Mouse (Mus musculus): ENCODE results near the gene Trim31. TPM values are rescaled to one million over a fixed set of nuclear protein-coding genes. Genes with fewer than 3 reads are reported as not detected.
A peak's percentile ranks its signal among the peaks of the same experiment; 100 is the strongest.

Trim31 gene
- polyA plus RNA-seq (2015; fragmentation: Nextera tagmentation; extraction: Ambion mirVana), result 9.3 and 11.8 TPM in 2 replicates

DNA sequence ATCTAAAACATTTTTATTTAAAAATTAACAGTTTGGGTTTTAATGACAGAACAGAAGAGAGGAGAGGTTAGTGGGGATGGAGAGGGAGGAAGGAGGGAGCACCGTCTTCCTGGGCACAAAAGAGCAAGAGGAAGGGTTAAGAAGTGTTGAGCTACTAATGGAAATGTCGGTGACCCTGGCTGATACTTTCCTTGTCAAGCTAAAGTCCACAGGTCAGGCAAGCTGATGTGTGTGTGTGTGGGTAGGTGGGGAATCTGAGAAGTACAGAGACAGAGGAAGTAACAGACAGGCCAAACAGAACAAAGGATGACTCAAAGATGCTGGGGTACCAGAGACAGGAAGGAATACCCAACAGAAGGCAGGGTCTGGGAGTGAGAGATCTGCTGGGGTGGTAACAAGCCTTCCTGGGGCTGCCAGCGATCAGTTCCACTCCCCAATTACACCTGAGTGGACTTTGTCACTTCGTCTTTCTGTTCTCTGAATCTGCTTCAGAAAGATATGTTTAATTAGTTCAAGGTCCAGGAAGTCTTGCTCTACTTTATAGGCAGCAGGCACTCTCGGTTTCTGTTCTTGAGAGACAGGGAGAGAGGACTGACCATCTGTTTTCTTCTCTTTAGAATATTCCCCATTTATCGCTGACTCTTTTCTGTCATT lies at the start of gene Trim31:
Gene Trim31 (plus strand): TSS at position 567 of the 654 bp plus-strand sequence.
- no peaks in the 10 kb centered on the region for H3K36me3 ChIP-seq
- no peaks in the 10 kb centered on the region for H3K4me1 ChIP-seq
- WGBS, result 61% methylated on average over 6 of the region's 6 CpGs
- no peak within 1 kb of the TSS for H3K4me3 ChIP-seq (replicated peaks)
- H3K4me2 ChIP-seq, result no peak within 1 kb of the TSS
- no peak within 1 kb of the TSS for H3K9ac ChIP-seq
- H3K27me3 ChIP-seq (replicated peaks), result no peaks in the 10 kb centered on the region
- ATAC-seq (ENCODE audit: insufficient read depth, low FRiP score, low read depth), result peak; percentile 16; the same call in 1 of the 2 replicates
- no peaks in the 10 kb centered on the region for H3K9me3 ChIP-seq
- peak within 1 kb of the TSS; percentile 26; the same call in 1 of the 2 replicates for H3K27ac ChIP-seq

DNA sequence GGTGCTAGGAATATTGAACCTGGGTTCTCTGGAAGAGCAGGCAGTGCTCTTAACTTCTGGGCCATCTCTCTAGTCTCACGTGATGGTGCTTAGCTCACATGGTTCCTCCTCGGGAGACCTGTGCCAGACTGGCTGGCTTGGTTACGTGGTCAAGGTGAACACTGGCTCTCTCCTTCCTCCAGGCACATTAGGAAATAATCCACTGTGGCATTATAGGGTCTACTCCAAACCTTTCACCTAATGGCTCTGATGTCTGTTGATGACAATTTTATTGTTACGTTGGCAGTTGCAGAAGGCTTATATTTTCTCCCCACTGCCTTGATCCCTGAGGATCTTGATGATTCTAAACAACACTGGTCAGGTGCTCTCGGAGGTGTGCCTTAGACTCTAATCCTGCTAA lies 49.0 kb upstream of the Trim31 start:
- ATAC-seq (ENCODE audit: insufficient read depth, low FRiP score, low read depth), result no peak
- H3K27me3 ChIP-seq (replicated peaks), result no peaks in the 10 kb centered on the region
- WGBS, result 70% methylated on average over 5 of the region's 5 CpGs

GRCm38 (mm10) chr17:36849992-36850391 lies 47.9 kb upstream of the Trim31 start:
- no peak overlapping the region for H3K4me3 ChIP-seq (replicated peaks)
- H3K4me2 ChIP-seq, result no peak overlapping the region
- peak; percentile 73 for ATAC-seq (ENCODE audit: insufficient read depth, low FRiP score, low read depth)
- peaks cover 29% of the 10 kb centered on the region for H3K36me3 ChIP-seq
- H3K9ac ChIP-seq, result no peak overlapping the region
- peaks cover 5% of the 10 kb centered on the region; the same call in 1 of the 2 replicates for H3K4me1 ChIP-seq
- 71% methylated on average over 2 of the region's 2 CpGs for WGBS
- no peaks in the 10 kb centered on the region for H3K9me3 ChIP-seq
- H3K27ac ChIP-seq, result no peak overlapping the region
- no peaks in the 10 kb centered on the region for H3K27me3 ChIP-seq (replicated peaks)

More for the DNA sequence above, 49.0 kb upstream of the Trim31 start:
- no peak overlapping the region for H3K27ac ChIP-seq
- no peak overlapping the region for H3K4me2 ChIP-seq
- peaks cover 21% of the 10 kb centered on the region for H3K36me3 ChIP-seq
- H3K4me3 ChIP-seq (replicated peaks), result no peak overlapping the region
- no peak overlapping the region for H3K9ac ChIP-seq
- peaks cover 8% of the 10 kb centered on the region; the same call in 1 of the 2 replicates for H3K4me1 ChIP-seq
- no peaks in the 10 kb centered on the region for H3K9me3 ChIP-seq

DNA sequence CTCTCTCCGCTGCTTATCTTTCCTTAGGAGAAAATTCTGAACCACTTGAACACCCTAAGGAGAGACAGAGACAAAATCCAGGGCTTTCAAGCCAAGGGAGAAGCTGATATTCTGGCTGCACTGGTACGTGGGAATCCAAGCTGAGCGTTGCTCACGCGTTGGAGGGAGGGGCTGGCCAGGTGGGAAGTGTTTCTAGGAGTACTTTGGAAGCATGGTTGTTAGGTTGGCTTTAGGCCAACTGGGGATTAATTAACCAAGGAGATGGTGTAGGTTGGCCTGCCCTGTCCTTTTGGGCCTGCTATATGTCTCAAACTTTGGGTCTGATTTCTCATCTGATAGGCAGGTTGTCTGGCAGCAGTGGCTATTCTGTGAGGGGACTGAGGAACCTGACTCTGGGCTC lies 46.7 kb upstream of the Trim31 start:
- WGBS, result 54% methylated on average over 5 of the region's 5 CpGs
- Histone ChIP-seq H3K36me3 (peaks cover 35% of the 10 kb centered on the region), H3K27me3 (replicated peaks) (no peaks in the 10 kb centered on the region), H3K9me3 (no peaks in the 10 kb centered on the region), H3K9ac (no peak overlapping the region), H3K27ac (no peak overlapping the region), H3K4me3 (replicated peaks) (no peak overlapping the region), H3K4me2 (no peak overlapping the region), H3K4me1 (peaks cover 5% of the 10 kb centered on the region; the same call in 1 of the 2 replicates)
- ATAC-seq (ENCODE audit: insufficient read depth, low FRiP score, low read depth), result peak; percentile 32; the same call in 1 of the 2 replicates

GRCm38 (mm10) chr17:36851627-36852026 lies 46.3 kb upstream of the Trim31 start:
- no peak overlapping the region for H3K27ac ChIP-seq
- H3K4me1 ChIP-seq, result peaks cover 5% of the 10 kb centered on the region; the same call in 1 of the 2 replicates
- peaks cover 39% of the 10 kb centered on the region for H3K36me3 ChIP-seq
- no peak overlapping the region for H3K4me3 ChIP-seq (replicated peaks)
- no peaks in the 10 kb centered on the region for H3K27me3 ChIP-seq (replicated peaks)
- 74% methylated on average over 5 of the region's 5 CpGs for WGBS
- H3K4me2 ChIP-seq, result no peak overlapping the region
- no peak overlapping the region for H3K9ac ChIP-seq
- no peaks in the 10 kb centered on the region for H3K9me3 ChIP-seq
- ATAC-seq (ENCODE audit: insufficient read depth, low FRiP score, low read depth), result no peak; the same call in 1 of the 2 replicates

DNA sequence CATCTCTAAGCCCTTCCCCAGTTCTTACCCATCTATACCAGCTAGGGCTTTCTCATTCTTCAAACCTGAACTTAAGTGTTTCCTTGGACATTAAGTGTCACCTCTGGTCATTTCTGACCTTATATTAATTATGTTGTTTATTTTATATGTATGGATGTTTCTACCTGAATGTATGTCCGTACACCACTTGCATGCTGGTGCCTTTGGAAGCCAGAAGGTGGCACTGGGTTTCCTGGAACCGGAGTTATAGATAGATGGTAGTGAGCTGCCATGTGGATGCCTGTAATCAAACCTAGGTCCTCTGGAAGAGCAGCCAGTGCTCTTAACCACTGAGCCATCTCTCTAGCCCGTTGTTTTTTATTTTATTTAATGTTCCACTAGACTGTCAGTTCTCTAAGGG lies 42.4 kb upstream of the Trim31 start:
- H3K27me3 ChIP-seq (replicated peaks), result no peaks in the 10 kb centered on the region
- peaks cover 5% of the 10 kb centered on the region; the same call in 1 of the 2 replicates for H3K4me1 ChIP-seq
- 90% methylated on average over 3 of the region's 3 CpGs for WGBS
- no peak for ATAC-seq (ENCODE audit: insufficient read depth, low FRiP score, low read depth)
- no peak overlapping the region for H3K9ac ChIP-seq
- no peak overlapping the region for H3K4me2 ChIP-seq
- H3K36me3 ChIP-seq, result peaks cover 53% of the 10 kb centered on the region
- no peak overlapping the region for H3K4me3 ChIP-seq (replicated peaks)
- H3K27ac ChIP-seq, result no peak overlapping the region
- no peaks in the 10 kb centered on the region for H3K9me3 ChIP-seq

DNA sequence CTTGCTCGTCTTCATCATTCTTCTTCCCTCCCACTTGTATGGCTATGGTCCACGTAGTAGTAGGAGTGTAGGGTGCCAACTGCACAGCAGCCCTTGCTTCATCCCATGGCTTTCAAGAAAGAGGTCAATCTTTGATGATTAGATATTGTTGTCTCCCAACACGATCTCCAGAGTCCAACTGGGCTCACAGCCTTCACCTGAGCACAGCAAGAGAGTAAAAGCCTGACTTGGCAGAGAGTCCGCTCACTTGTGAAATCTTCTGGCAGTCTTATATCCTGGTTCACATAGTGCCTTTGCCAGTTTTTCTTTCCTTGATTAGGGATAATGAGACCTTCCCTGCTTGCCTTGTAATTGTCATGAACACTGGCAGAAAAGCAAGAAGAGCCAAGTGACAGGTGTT lies 41.7 kb upstream of the Trim31 start:
- WGBS, result 89% methylated on average over 4 of the region's 4 CpGs
- Histone ChIP-seq H3K4me1 (peaks cover 4% of the 10 kb centered on the region; the same call in 1 of the 2 replicates), H3K27ac (no peak overlapping the region), H3K9ac (no peak overlapping the region), H3K36me3 (peaks cover 47% of the 10 kb centered on the region), H3K4me2 (no peak overlapping the region), H3K9me3 (no peaks in the 10 kb centered on the region), H3K4me3 (replicated peaks) (no peak overlapping the region), H3K27me3 (replicated peaks) (no peaks in the 10 kb centered on the region)
- ATAC-seq (ENCODE audit: insufficient read depth, low FRiP score, low read depth), result no peak

GRCm38 (mm10) chr17:36858181-36858580 lies 39.7 kb upstream of the Trim31 start:
- H3K27ac ChIP-seq, result no peak overlapping the region
- no peak for ATAC-seq (ENCODE audit: insufficient read depth, low FRiP score, low read depth)
- no peaks in the 10 kb centered on the region for H3K4me1 ChIP-seq
- H3K4me2 ChIP-seq, result no peak overlapping the region
- H3K27me3 ChIP-seq (replicated peaks), result no peaks in the 10 kb centered on the region
- no peaks in the 10 kb centered on the region for H3K9me3 ChIP-seq
- 80% methylated on average over 3 of the region's 3 CpGs for WGBS
- H3K9ac ChIP-seq, result no peak overlapping the region
- H3K36me3 ChIP-seq, result peaks cover 38% of the 10 kb centered on the region
- H3K4me3 ChIP-seq (replicated peaks), result no peak overlapping the region

DNA sequence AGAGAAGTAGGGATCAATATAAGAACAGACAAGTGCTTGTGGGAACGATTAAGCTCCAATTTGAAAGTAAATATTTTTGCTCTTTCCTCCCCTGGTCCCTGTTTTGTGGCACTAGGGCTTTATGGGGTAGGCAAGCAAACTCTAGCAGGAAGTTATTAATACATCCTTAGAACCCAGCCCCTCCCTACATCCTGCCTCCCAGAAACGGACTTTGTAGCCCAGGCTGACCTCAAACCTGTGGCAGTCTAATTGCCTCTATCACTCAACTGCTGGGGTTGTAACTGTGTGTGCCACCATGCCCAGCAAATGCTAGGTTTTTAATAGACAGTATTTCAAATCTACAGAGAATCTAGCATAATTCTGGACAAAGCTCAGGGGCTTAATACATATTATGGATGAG lies 36.2 kb upstream of the Trim31 start:
- no peak overlapping the region for H3K27ac ChIP-seq
- H3K27me3 ChIP-seq (replicated peaks), result peaks cover 6% of the 10 kb centered on the region; the same call in 1 of the 2 replicates
- H3K4me2 ChIP-seq, result no peak overlapping the region
- H3K4me1 ChIP-seq, result peaks cover 1% of the 10 kb centered on the region; the same call in 1 of the 2 replicates
- no peak for ATAC-seq (ENCODE audit: insufficient read depth, low FRiP score, low read depth)
- H3K9ac ChIP-seq, result no peak overlapping the region
- 32% methylated on average over 2 of the region's 2 CpGs for WGBS
- H3K4me3 ChIP-seq (replicated peaks), result no peak overlapping the region
- peaks cover 14% of the 10 kb centered on the region; the same call in 1 of the 2 replicates for H3K36me3 ChIP-seq
- no peaks in the 10 kb centered on the region for H3K9me3 ChIP-seq

- Histone ChIP-seq H3K27ac (no peak within 1 kb of the TSS), H3K9me3 (no peaks in the 10 kb centered on the region), H3K27me3 (replicated peaks) (peaks cover 15% of the 10 kb centered on the region; the same call in 1 of the 2 replicates), H3K36me3 (no peaks in the 10 kb centered on the region), H3K9ac (no peak within 1 kb of the TSS), H3K4me1 (peaks cover 4% of the 10 kb centered on the region; the same call in 1 of the 2 replicates), H3K4me2 (peak within 1 kb of the TSS; percentile 53), H3K4me3 (replicated peaks) (peak within 1 kb of the TSS; percentile 24)
- peak; percentile 61 for ATAC-seq (ENCODE audit: insufficient read depth, low FRiP score, low read depth)
- WGBS, result 10% methylated on average over 29 of the region's 29 CpGs
Measured at GRCm38 (mm10) chr17:36866719-36867527, 31.0 kb upstream of the Trim31 start, which contains the start of gene Trim15. Gene Trim15, minus strand, starts transcription at chr17:36867210.

GRCm38 (mm10) chr17:36868836-36869235 lies 29.1 kb upstream of the Trim31 start:
- Histone ChIP-seq H3K4me3 (replicated peaks) (no peak overlapping the region), H3K36me3 (no peaks in the 10 kb centered on the region)
- 68% methylated on average over 2 of the region's 2 CpGs for WGBS

More at GRCm38 (mm10) chr17:36868836-36869235, 29.1 kb upstream of the Trim31 start:
- ATAC-seq (ENCODE audit: insufficient read depth, low FRiP score, low read depth), result no peak
- H3K27ac ChIP-seq, result no peak overlapping the region
- H3K27me3 ChIP-seq (replicated peaks), result peaks cover 15% of the 10 kb centered on the region; the same call in 1 of the 2 replicates
- no peaks in the 10 kb centered on the region for H3K9me3 ChIP-seq
- no peak overlapping the region for H3K4me2 ChIP-seq
- no peak overlapping the region for H3K9ac ChIP-seq
- peaks cover 4% of the 10 kb centered on the region; the same call in 1 of the 2 replicates for H3K4me1 ChIP-seq

Data from stomach, embryonic 15.5 days (tissue).